Mouse (Mus musculus): ENCODE data around the gene Sim2.

The Sim2 gene

DNA sequence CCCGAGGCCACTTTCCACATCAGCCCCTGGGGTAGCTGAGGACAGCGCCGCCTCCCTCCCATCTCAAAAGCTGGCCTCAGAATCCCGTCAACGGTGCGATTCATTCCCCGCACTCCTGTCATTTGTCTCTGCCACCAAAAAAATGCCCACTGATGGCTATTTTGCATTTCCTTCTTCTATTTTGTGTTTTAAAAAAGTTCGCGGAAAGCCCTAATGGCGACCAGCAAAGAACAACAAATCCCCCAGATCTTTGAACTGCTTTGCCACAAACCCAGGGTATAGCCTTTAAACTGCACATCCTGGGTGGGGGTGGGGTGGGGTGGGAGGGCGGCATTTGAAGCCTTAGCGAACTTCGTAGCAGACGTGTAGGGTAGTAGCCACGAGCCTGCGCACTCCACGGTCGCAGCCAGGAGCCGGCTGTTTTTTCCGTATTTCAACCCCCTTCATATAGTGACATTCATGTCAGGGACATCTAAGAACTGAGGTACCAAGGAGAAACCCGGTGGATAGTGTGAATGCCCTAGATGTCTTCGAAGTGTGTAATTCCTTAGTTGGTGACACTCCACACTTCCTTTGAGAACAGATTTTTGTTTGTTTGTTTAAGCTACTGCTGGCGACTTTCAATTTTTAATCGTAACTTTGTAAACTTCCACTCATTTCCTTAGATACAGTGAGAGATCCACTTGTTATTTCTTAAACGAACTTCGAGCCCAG is 10.5 kb downstream of the Sim2 start:
- peak; percentile 51 for DNase-seq (ENCODE audit: low read depth, low spot score)

GRCm38 (mm10) chr16:94096479-94096878 is 11.7 kb downstream of the Sim2 start:
- no peak for DNase-seq (ENCODE audit: low read depth, low spot score)

GRCm38 (mm10) chr16:94097724-94098455 is 13.2 kb downstream of the Sim2 start:
- DNase-seq (ENCODE audit: low read depth, low spot score) = peak; percentile 88

DNA sequence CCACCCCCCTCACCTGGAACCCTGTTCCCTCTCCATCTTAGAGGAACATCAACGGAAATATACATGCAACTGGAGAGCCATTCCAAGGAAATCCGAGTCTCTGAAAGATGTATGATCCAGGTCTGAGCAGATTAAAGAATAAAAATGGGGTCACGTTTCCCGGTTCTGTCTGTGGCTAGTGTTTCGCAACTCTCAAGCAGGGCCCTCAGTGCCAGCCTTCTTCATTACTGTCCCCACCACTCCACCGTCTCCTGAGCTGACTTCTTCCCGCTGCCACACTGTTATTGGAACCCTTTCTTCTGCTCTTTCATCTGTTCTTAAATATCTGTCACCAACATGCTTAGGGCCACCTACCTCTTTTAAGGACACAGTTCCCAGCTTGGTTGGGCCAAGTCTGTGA is 28.4 kb downstream of the Sim2 start:
- DNase-seq (ENCODE audit: low read depth, low spot score) = no peak

DNA sequence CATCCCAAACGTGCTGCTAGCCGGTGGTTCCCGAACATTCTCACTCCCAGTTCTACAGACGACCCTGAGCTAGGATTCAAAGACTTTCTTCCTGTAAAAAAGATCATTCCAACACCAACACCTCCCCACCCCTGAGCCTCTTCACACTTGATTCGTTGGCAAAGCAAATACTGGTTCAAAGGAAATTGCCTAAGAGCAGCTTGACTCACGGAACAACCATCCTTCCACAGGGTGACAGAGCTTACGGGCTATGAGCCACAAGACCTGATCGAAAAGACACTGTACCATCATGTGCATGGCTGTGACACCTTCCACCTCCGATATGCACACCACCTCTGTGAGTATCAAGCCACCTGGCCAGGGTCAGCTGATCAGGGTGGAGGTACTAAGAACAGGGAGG is 30.0 kb downstream of the Sim2 start:
- DNase-seq (ENCODE audit: low read depth, low spot score) = no peak

GRCm38 (mm10) chr16:94117333-94117732 is 32.6 kb downstream of the Sim2 start:
- DNase-seq (ENCODE audit: low read depth, low spot score) = no peak

- no peak for DNase-seq (ENCODE audit: low read depth, low spot score)
Measured at GRCm38 (mm10) chr16:94118394-94118793, 33.7 kb downstream of the Sim2 start.

- DNase-seq (ENCODE audit: low read depth, low spot score) = no peak
Measured at GRCm38 (mm10) chr16:94122347-94122746, 37.6 kb downstream of the Sim2 start.

- DNase-seq (ENCODE audit: low read depth, low spot score) = no peak
Measured at GRCm38 (mm10) chr16:94123247-94123646, 38.5 kb downstream of the Sim2 start.

- peak; percentile 24 for DNase-seq (ENCODE audit: low read depth, low spot score)
Measured at GRCm38 (mm10) chr16:94125172-94125981, 40.6 kb downstream of the Sim2 start.

DNA sequence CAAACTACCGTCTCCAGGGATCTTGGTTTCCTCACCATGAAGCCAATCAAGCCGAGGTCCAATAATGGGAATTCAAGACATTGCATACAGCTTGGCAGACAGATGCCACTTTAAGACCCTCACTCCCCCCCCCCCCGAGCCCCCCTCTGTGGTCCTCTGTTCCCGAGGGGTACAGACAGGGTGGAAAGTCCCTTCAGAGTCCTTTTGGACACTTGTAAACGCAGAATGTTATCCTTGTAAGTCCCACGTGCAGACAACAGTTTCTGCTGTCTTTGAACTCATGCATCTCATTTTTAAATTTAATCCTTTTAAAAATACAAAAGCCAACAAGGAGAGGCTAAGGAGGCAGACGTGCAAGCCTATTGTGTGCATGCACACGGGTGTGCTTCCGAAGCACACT is 41.5 kb downstream of the Sim2 start:
- no peak for DNase-seq (ENCODE audit: low read depth, low spot score)

GRCm38 (mm10) chr16:94128236-94128835 is 43.6 kb downstream of the Sim2 start:
- DNase-seq (ENCODE audit: low read depth, low spot score) = no peak

GRCm38 (mm10) chr16:94134218-94134617 is 49.5 kb downstream of the Sim2 start:
- DNase-seq (ENCODE audit: low read depth, low spot score) = no peak

GRCm38 (mm10) chr16:94140746-94141145 is 56.0 kb downstream of the Sim2 start:
- no peak for DNase-seq (ENCODE audit: low read depth, low spot score)

DNA sequence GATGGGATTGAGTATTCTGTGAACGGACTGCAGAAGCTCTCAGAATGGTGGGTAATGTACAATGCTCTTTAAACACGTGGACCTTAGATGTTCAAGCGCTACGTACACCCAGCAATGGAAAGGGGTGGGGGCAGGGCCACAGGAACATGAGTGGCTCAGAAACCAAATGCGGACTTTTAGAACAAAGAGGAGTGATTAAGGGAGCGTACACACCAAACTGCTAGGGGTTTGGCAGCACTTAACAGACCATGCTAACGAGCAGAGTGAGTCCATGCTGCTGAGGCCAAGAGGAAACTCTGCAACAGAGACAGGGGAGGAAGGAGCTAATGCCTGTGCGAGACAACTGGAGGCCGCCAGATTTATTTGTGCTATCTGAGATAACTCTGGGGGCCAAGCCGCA is 58.6 kb downstream of the Sim2 start:
- DNase-seq (ENCODE audit: low read depth, low spot score) = no peak

GRCm38 (mm10) chr16:94148139-94148538 is 63.4 kb downstream of the Sim2 start:
- DNase-seq (ENCODE audit: low read depth, low spot score) = peak; percentile 20

GRCm38 (mm10) chr16:94150125-94151103 is 65.7 kb downstream of the Sim2 start:
- DNase-seq (ENCODE audit: low read depth, low spot score) = no peak

- DNase-seq (ENCODE audit: low read depth, low spot score) = no peak
Measured at GRCm38 (mm10) chr16:94155041-94155653, 70.4 kb downstream of the Sim2 start.

DNA sequence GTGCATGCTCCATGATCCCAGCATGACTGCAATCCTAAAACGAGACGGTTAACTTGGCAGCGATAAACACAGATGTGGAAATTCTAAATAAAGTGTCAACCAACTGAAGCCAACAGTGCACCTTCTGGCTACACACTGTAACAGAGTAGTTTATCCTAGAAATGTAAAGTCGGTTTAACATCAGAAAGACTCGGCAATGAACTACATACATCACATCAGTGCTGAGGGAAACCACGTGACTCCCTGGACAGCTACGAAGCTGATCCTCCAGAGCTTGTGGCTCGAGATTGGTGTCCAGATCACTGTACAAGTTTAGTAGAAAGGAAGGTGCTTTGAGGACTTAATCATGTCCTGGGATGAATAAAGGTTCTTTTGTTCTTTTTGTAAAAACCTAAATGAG is 73.1 kb downstream of the Sim2 start:
- no peak for DNase-seq (ENCODE audit: low read depth, low spot score)

DNA sequence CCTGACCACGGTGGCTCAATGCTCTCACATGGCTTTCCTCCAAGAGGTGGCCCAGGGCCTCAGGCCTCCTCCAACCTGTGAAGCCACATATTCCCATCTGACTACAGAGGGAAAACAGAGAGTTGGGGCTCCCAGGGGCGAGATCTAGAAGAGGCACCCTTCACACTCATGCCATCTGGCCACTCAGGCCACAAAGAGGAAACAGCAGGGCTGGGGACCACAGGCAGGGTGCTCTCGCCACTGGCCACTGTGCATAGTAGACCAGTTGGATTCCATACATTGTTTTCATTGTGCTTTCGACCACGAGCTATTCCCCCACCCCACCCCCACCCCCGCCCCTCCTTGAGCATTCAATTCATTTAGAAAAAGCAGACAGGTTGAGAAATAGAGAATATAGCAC is 77.3 kb downstream of the Sim2 start:
- no peak for DNase-seq (ENCODE audit: low read depth, low spot score)
